Mouse (Mus musculus) spleen, postnatal 10 days (tissue): ENCODE measurements around the gene Dpp8.
"Not testable (repeated sequence)": the region's sequence is repeated elsewhere in the genome, so short reads cannot be mapped to it uniquely, and the experiment has no call there.

ENCODE experiments used
- DNase-seq, 2 experiments: peaks; one replicate each; pipeline ENCODE4 v3.0.0; 2021 to 2022; ENCODE audit warnings: low spot score in 2 of 2

Gene Dpp8

DNA sequence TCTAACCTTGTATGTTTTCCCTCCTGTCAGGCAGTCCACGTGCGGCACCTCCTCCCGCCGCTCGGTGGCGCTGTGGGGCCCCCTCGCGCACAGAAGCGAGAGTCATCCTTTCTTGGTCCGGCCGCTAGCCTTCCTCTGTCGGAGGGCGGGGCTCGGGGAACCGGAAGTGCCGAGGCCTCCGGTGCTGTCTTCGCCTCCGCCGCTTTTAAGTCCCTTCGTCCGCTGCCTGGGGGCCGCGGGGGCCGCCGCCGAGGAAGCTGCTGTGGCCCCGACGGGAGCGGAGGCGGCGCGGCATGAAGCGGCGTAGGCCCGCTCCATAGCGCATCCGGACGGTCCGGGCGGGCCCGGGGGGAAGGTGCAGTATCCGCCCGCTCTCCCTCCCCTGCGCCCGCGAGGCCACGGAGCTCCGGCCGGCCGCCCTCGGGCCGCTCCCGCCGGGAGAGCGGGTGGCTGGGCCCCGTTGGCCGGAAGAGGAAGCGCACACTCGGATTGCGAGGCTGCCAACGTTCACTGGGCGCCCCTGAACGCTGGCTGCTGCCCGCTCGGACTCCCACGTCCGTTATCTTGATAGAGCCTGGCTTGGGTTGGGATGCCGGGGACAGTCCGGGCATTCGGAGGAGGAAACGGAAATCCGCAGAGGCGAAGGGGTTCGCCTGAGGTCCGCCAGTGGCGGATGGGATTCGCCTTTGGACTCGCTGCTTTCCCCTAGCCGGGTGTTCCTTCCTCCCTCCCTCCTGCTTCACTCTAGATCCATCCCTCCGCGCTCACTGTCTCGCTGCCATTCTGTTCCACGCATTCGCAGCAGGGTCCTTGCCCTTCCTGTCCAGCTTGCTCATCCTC lies at the start of gene Dpp8:
Gene Dpp8 (plus strand): TSS at position 146 of the 840 bp plus-strand sequence.
- DNase-seq = peak; percentile 94 to 98

DNA sequence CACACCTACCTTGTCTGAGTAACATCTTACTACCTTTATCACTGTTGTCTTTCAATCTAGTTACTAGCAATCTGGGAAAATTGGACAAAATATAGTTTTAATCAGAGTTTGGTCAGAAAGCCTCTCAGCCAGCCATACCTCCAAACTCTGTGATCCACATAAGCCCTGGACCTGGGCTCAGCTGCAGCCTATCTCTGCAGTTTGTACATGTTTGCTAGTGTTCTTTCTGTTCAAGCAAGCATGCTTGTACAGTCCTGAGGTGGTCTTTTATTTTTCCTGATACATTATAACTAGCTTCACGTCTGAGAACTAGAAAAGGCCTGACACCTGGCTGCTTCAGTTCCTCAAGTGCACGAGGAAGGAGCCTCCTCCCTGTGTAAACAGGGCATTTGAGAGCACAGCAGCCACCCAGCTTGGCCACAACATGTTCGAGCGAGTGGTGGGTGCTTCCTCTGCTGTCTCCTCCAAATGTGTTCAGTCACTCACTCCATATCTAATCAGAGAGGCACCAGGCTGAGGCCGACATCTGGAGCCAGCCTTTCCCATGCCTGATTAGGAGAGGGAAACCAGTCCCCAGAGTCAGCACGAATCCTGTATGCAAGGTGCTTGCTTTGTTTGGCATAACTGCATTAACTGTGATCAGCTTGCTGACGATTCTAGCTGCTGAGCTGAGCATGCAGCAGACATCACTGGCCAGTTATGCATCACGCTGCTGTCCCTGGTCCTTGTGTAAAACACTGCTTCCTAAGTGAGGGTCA lies 47.0 kb upstream of the Dpp8 start:
- DNase-seq = peak in 1 of 2 experiments; percentile 19

DNA sequence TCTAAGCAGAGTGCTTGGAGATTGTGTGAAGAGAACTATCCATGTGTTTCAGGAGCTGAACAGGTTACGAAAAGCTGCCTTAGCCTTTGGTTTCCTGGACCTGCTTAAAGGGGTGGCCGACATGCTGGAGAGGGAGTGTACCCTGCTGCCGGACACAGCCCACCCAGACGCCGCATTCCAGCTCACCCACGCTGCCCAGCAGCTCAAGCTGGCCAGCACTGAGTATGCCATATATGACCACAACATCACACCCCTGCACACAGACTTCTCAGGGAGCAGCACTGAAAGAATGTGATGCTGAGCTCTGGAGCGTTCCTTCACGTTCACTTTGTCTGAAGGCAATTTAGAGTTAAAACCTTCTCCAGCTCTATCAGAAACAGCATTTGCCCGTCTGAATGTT lies 46.4 kb upstream of the Dpp8 start:
- no peak for DNase-seq

DNA sequence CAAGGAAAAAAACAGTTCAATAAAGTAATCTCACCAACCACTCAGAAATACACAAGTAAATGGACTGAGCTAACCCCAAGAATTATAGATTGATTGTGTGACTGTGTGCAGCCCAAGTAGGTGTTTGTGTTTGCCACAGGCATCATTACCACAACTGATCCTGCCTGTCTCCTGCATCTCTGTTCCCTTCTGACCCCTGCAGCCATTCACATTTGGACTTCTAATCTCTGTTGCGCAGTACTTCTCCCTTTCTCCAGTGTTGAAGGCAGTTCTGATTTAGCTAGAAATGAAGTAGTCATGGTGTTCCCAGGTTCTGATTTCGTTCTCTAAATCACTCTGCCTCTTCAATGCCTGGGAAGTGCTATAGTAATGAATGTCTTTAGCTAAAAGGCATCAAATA lies 44.6 kb upstream of the Dpp8 start:
- no peak for DNase-seq

DNA sequence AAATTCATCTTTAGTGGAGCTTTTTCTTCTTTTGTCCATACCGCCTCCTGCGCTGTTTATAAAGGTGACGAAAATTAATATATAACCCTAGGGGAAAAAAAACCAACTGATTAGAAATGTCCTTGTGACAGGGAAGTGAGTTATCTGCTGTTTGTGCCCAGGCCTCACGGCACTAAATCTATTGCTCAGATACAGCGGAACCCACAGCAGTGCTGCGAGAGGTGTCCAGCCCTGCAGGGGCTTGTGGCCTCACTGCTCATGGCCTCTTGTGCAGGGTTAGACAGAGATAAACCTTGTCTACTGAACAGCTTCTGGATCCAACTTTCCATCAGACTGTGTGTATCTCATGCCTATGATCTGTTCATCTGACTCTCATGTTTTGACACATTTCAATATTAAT lies 43.8 kb upstream of the Dpp8 start:
- DNase-seq = no peak

DNA sequence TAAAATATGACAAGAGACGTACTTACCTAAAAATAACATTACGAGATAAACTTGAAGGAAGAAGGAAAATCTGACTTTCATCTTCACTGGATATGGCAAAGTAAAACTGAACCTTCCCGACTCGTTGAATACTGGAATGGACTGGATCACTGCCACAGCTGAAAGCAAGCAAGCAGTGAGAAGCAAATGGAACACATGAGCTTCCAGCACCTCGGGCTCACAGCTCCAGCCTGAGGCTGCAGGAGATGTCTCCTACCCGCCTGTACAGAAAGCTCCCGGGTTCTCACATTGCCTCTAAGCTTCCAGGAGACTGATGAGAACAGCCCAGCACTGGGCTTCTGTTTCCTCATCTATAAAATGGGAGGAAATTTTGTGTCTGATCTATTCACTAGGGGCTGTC lies 41.9 kb upstream of the Dpp8 start:
- no peak for DNase-seq

DNA sequence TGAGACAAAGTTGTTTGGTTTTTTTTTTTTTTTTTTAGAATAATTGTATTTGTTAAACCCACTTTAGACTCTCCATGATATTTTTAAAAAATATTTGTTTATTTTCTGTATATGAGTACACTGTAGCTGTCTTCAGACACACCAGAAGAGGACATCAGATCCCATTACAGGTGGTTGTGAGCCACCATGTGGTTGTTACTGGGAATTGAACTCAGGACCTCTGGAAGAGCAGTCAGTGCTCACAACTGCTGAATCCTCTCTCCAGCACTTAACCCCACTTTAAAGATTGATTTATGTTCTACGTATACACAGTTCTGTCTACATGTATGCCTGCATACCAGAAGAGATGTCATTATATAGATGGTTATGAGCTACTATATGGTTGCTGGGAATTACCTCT lies 36.8 kb upstream of the Dpp8 start:
- DNase-seq = not testable (repeated sequence)

DNA sequence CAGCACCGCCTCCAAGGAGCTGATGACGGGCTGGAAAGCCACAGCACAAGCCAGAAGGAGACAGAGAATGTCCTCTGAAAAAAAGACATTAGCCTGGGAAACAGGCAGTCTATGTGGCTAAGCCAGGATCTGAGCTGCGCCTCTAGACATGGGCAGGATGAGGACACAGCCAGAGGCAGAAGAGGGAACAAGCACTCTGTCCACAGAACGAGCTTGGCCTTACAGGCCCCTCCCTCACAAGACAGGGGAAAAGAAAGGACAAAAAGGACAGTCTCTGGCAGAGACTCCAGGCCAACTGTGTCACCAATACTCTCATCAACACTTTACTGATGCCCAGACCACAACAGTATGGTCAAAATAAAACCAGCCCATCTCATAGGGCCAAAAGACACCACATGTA lies 30.7 kb upstream of the Dpp8 start:
- DNase-seq = no peak

DNA sequence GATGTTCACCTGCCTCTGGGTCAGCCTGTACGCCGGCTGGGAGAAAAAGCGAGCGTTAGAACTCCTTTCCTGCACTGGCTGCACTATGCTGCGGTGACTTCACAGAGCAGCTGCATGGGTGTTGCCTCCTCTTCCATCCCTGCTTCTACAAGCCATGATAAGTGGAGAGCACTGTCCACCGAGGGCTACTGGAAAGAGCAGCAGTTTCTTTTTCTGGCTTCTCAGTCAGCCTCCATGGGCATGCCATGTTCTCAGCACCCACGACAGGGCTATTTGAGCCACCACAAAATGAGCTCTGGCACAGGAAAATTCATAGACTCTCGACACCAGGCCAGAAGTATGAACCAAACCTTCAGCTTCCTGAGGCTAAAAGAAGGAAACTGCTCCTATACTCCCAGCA lies 26.5 kb upstream of the Dpp8 start:
- DNase-seq = no peak

DNA sequence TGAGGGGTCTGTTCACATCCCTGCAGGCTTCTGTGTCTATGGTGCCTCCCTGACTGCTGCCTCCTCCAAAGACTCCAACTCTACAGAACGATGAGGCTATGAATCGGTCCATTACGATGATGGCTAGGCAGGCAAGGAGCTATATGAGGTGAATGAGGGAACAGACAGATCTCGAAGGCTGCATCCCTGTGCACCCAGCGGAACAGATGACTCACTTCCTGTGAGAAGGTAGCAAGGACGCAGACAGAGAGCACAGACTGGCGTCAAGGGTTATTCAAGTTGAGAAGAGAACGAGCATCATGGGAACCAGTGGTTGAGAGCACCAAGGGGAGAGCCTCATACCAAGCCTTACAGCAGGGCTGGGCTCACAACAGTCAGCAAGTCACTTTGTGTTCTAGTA lies 21.6 kb upstream of the Dpp8 start:
- no peak for DNase-seq

DNA sequence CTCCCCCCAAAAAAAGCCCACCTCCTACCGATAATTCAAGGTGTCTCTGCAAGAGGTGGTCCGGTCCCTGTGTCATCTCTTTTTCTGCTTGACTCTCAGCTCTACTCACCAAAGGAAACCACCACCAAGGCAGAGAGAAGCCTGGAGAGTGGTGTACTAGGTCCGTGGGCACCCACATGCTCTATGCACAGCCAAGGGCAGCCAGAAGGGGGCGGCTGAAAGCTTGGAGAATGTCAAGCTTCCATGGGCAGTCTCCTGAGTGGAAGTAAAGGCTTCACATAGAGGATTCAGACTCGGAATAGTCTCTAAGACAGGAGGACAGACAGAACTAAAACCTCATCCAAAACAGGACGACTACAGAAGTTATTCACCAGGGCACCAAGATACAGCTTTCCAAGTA lies 20.9 kb upstream of the Dpp8 start:
- DNase-seq = peak in 1 of 2 experiments; percentile 53

DNA sequence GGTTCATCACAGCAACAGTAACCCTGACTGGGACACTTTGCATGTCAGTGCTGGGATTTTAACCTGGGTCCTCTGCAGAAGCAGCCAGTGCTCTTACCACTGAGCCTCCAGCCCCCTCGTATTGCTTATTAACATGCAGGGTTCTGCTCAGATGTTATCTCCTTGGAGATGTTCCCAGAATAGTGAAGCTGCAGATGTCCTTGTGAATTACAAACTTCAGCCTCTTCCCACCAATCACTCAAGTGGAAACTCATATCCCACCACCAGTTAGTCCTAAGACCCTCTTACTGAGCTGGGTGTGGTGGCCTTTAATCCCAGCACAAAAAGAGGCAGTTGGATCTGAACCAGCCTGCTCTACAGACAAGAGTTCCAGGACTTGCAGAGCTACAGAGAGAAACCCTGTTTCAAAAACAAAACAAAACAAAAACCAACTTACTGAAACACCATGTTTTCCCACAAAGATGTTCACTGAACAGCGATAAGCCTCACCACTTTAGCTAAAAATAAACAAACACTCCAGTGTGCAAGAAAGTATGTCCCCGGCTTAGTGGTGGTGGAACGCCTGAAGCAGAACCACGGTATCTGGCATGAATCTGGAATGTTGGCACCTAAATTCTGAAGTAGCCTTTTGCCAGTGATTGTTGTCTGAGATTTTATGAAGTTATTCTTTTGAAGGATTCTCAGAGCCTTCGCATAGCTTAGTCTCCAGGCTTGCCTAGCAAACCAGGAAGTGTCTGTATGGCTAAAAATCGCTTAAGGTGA lies 16.6 kb upstream of the Dpp8 start:
- DNase-seq = no peak

DNA sequence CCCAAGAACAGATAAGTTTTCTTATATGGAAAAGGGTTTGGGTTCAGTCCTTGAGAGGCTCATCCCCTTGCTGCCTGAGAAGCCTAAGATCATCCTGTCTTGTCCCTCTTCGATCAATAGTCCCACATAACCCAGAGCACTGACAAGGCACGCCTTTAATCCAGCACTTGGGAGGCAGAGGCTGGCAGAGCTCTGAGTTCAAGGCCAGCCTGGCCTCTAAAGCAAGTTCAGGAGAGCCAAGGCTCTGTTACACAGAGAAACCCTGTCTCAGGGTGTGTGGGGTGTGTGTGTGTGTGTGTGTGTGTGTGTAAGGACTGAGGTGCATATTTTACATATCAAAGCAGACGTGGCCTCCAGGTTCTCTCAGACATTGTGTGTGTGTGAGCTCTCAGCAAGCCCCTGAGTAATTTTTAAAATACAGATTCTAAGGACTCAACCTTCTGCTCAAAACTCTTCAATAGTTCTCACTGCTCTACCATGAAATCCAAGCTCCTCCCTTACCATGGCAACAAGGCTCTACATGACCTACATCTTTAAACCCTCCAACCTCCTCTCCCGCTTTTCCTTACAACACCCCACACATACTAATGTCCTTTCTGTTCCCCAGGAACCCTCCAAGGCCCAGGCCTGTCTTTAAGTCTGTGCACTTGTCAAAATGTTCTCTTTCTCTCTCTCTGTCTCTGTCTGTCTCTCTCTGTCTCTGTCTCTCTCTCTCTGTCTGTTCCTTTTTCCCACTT lies 15.8 kb upstream of the Dpp8 start:
- DNase-seq = no peak

DNA sequence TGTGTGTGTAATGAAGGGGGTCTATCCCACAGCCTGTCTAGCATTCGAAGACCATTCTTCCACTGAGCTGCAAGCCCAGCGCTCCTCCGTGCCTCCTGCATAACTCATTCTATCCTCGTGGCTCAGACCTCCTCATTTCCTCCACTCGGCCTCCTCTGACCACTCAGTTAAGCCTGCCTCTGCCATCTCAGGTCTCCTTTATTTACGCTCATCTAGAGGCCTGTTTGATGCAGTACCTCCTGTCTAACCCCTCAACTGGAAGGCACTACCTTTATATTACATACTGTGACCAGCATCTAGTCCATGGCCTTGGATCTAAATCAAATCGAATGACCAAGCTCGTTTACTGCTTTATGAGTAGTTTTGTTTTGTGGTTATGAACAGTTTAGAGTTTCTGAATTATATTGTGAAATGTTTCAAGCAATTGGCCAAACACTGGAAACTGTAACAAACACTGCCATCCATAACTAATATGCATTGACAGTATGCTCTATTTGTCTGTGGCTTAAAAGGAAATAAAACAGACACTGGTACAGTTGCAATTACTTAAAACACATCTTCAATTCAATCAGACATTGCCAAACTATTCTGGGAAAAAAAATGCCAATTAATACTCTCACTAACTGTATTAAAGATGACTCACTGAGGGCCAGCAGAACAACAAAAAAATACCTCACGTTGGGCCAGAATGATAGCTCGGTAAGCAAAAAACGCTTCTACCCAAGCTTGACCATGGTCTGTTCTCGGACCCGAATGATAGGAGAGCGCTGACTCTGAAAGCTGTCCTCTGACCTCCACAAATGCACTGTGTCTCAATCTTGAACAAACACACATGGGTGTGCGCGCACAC lies 15.0 kb upstream of the Dpp8 start:
- no peak for DNase-seq

DNA sequence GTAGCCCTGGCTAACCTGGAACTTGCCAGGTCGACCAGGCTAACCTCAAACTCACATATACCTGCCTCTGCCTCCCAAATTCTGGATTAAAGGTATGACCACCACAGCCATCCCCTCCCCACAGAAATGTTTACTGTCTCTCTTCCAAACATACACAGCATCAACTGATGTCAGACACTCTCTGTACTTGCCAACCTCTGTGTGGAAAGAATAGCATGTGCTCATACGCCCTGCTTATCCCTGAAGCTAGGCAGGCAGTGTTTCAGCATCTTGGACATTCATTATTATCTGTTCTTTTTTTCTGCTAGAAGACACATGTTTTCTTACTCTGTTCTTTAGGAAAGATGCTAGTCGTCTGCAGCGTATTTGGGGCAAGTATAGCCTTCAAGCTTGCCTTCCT lies 14.3 kb upstream of the Dpp8 start:
- no peak for DNase-seq

DNA sequence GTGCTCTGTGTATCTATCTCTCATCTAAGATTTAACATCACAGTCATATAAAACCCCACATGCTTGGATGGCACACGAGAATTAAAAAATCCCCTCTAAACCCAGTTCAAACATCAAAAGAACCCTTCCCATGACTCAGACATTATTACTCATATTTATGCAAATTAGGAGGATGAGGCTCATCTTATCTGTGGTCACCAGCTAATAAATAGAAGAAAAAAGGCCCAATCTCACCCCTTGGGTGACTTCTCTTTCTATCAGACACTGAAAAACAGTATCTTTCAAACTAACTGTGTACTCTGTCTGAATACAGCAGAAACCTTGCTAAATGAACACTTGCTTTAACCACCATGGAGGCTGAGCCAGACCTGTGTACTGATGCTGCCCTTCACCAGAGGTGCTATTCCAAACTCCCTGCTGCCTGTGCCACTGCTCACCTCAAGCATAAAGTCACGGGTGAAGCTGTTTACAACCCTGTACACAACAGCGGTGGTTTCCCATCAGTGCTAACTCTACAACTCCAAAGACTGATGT lies 13.6 kb upstream of the Dpp8 start:
- peak in 1 of 2 experiments; percentile 13 for DNase-seq

DNA sequence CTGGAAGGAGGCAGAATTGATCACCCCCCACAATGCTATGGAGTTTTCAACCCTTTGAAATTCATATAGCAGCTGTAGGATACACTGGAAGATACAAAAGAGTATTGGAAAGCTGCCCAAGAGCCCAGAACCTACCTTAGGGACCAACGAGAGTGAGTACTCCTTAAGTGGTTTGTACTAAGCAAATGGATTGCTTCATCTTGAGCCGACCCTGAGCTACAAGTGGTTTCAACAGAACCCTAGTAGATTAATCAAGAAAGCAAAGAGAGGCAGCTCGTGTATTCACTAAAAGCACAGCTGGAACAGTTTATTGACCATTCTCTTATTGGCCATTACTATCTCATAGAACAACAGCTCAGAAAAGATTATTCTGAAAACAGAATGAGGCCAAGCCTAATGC lies 13.1 kb upstream of the Dpp8 start:
- no peak for DNase-seq

DNA sequence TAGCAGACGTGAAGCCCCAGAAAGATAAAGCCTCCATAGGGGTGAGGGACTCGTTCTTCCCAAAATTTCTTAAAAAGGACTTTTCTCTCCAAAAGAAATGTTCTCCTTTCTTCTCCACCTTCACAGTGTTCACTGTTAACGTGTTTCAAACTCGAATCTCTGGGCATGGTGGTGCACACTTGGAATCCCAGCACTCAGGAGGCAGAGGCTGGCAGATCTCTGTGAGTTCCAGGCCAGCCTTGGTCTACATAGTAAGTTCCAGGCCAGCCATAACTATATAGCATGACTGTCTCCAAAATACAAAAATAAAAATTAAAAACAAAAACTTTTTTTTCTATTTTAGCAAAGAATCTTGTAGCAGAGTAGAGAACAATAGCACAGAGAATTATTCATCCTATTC lies 12.1 kb upstream of the Dpp8 start:
- no peak for DNase-seq

DNA sequence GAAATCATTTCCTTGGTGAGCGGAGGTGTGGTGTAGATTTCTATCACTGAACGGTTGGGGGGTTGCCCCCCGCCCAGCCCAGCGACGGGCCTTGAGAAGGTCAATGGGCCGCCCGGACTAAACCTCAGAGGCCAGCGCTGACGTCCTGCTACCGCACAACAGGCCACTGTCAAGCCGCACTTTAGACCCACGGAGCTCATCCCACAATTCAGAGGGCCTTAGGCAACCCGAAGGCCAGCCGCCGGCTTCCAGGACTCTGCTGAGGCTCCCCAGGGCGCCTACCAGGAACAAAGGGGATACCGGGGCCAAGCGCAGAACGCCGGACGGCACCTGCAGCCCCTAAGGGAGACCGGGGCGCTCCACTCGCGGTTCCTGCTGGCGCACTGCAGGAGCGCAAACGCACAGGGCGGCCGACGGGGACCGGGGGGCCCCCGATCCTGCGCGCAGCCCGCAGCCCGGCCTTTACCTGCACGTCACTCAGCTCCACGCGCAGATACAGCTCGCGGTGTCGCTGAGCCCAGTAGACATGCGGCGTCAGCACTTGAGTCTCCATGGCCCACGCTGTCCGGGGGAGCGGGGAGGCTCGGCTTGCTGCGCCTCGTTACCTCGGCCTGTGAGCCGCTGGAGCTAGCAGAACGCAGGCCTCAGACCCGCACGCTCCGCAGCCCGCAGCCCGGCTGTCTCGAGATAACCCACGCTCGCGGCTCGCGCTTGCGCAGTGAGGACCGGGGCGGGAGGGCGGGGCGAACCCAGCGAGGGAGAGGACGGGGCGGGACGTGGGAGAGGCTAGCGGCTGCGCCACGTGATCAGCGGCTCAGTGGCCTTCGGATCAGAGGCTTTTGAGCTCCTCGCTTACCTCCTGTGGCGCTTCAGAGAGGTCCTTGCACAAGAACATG lies 11.0 kb upstream of the Dpp8 start, which contains the start of gene Hacd3:
Gene Hacd3 (minus strand): TSS at position 703 of the 896 bp plus-strand sequence.
- peak; percentile 86 to 93 for DNase-seq
